Mouse (Mus musculus) testis, adult 2 months (tissue): ENCODE measurements around the gene Creb3l2. TPM values are rescaled to one million over a fixed set of nuclear protein-coding genes. Genes with fewer than 3 reads are reported as not detected.

Source experiments
- H3K27ac ChIP-seq: fragments of 200-500 bp; 2 replicates; pipeline ENCODE4 v1.5.1; 2012; ENCODE audit warnings: low read depth, low read length; ENCODE audit not compliant: control insufficient read depth, insufficient read depth
- H3K27me3 ChIP-seq: fragments of 200-500 bp; 2 replicates; pipeline ENCODE4 v1.6.1; 2012; ENCODE audit warnings: mild to moderate bottlenecking, low read length, moderate library complexity; ENCODE audit not compliant: control insufficient read depth, insufficient read depth
- H3K36me3 ChIP-seq: fragments of 200-500 bp; 2 replicates; pipeline ENCODE4 v1.6.1; 2012; ENCODE audit warnings: mild to moderate bottlenecking, low read length; ENCODE audit not compliant: control insufficient read depth, insufficient read depth
- H3K4me1 ChIP-seq: fragments of 200-500 bp; 2 replicates; pipeline ENCODE4 v1.6.1; 2012; ENCODE audit warnings: low read length; ENCODE audit not compliant: control insufficient read depth, insufficient read depth
- H3K4me3 ChIP-seq: fragments of 200-500 bp; 2 replicates; pipeline ENCODE4 v1.5.1; 2012; ENCODE audit warnings: low read depth, mild to moderate bottlenecking, low read length, moderate library complexity, mixed read lengths; ENCODE audit not compliant: control insufficient read depth
- CTCF ChIP-seq: fragments of 200-500 bp; IDR thresholded peaks from 2 replicates; pipeline ENCODE4 v1.5.1; 2012; ENCODE audit warnings: low read depth, mild to moderate bottlenecking, inconsistent platforms, low read length, moderate library complexity; ENCODE audit not compliant: control insufficient read depth, insufficient read depth, insufficient replicate concordance
- POLR2A ChIP-seq: fragments of 200-500 bp; IDR thresholded peaks from 2 replicates; pipeline ENCODE4 v1.6.1; 2012; ENCODE audit warnings: low read depth, mild to moderate bottlenecking, inconsistent platforms, low read length, moderate library complexity; ENCODE audit not compliant: control insufficient read depth
- polyA plus RNA-seq: library from polyadenylated mRNA; depleted of rRNA; stranded (reverse); fragments of >200 nt; gene quantifications from 2 replicates; pipeline ENCODE4 v1.2.3, GENCODE M21; 2012

Gene Creb3l2
- polyA plus RNA-seq, 1 experiment: 2.1 TPM

GRCm38 (mm10) chr6:37416743-37417142, 25.2 kb downstream of the Creb3l2 start:
- TF ChIP-seq POLR2A: no peak
- TF ChIP-seq CTCF: no peak
- H3K27ac ChIP-seq: no peak overlapping the region; the same call in 1 of the 2 replicates
- no peaks in the 10 kb centered on the region for H3K36me3 ChIP-seq
- H3K4me3 ChIP-seq: no peak overlapping the region
- no peaks in the 10 kb centered on the region for H3K27me3 ChIP-seq
- peaks cover 16% of the 10 kb centered on the region for H3K4me1 ChIP-seq

- no peak overlapping the region for H3K4me3 ChIP-seq
- no peaks in the 10 kb centered on the region for H3K27me3 ChIP-seq
- no peaks in the 10 kb centered on the region for H3K36me3 ChIP-seq
- no peak overlapping the region for H3K27ac ChIP-seq
- H3K4me1 ChIP-seq: peaks cover 18% of the 10 kb centered on the region
- TF ChIP-seq POLR2A: no peak
- no peak for TF ChIP-seq CTCF
Measured at GRCm38 (mm10) chr6:37415505-37415904, 26.4 kb downstream of the Creb3l2 start.

GRCm38 (mm10) chr6:37415034-37415433, 26.9 kb downstream of the Creb3l2 start:
- Histone ChIP-seq H3K36me3 (no peaks in the 10 kb centered on the region), H3K27ac (no peak overlapping the region), H3K4me3 (no peak overlapping the region), H3K4me1 (peaks cover 14% of the 10 kb centered on the region), H3K27me3 (no peaks in the 10 kb centered on the region)
- no peak for TF ChIP-seq CTCF

GRCm38 (mm10) chr6:37414576-37414975, 27.4 kb downstream of the Creb3l2 start:
- no peak for TF ChIP-seq CTCF
- no peak for TF ChIP-seq POLR2A
- Histone ChIP-seq H3K27ac (no peak overlapping the region), H3K27me3 (no peaks in the 10 kb centered on the region), H3K4me3 (no peak overlapping the region), H3K36me3 (no peaks in the 10 kb centered on the region), H3K4me1 (peaks cover 11% of the 10 kb centered on the region)

GRCm38 (mm10) chr6:37411696-37412095, 30.2 kb downstream of the Creb3l2 start:
- H3K36me3 ChIP-seq: no peaks in the 10 kb centered on the region
- H3K27ac ChIP-seq: no peak overlapping the region
- TF ChIP-seq POLR2A (no peak), CTCF (no peak)
- H3K4me3 ChIP-seq: no peak overlapping the region
- peaks cover 3% of the 10 kb centered on the region; the same call in 1 of the 2 replicates for H3K4me1 ChIP-seq
- no peaks in the 10 kb centered on the region for H3K27me3 ChIP-seq

- no peak overlapping the region for H3K4me3 ChIP-seq
- peaks cover 3% of the 10 kb centered on the region; the same call in 1 of the 2 replicates for H3K4me1 ChIP-seq
- H3K27me3 ChIP-seq: no peaks in the 10 kb centered on the region
- H3K36me3 ChIP-seq: no peaks in the 10 kb centered on the region
- TF ChIP-seq POLR2A (no peak), CTCF (no peak)
- H3K27ac ChIP-seq: no peak overlapping the region
Measured at GRCm38 (mm10) chr6:37409829-37410228, 32.1 kb downstream of the Creb3l2 start.

GRCm38 (mm10) chr6:37407876-37408275, 34.1 kb downstream of the Creb3l2 start:
- Histone ChIP-seq H3K36me3 (no peaks in the 10 kb centered on the region), H3K4me3 (no peak overlapping the region), H3K27ac (no peak overlapping the region), H3K27me3 (no peaks in the 10 kb centered on the region), H3K4me1 (peaks cover 3% of the 10 kb centered on the region; the same call in 1 of the 2 replicates)
- TF ChIP-seq CTCF: no peak
- TF ChIP-seq POLR2A: no peak

GRCm38 (mm10) chr6:37406903-37407302, 35.0 kb downstream of the Creb3l2 start:
- TF ChIP-seq CTCF (no peak), POLR2A (no peak)

More at GRCm38 (mm10) chr6:37406903-37407302, 35.0 kb downstream of the Creb3l2 start:
- Histone ChIP-seq H3K4me1 (peaks cover 3% of the 10 kb centered on the region; the same call in 1 of the 2 replicates), H3K4me3 (no peak overlapping the region), H3K27me3 (no peaks in the 10 kb centered on the region), H3K36me3 (no peaks in the 10 kb centered on the region), H3K27ac (no peak overlapping the region)
